Mouse (Mus musculus): ENCODE measurements around the gene Btbd11.

The Btbd11 gene

GRCm38 (mm10) chr10:85386605-85387218, at the start of gene Btbd11:
Btbd11 (plus strand) TSS chr10:85386814.
- DNase-seq = peak; percentile 96

- DNase-seq = no peak
Measured at GRCm38 (mm10) chr10:85338733-85339132, 47.9 kb upstream of the Btbd11 start.

GRCm38 (mm10) chr10:85341867-85342266, 44.7 kb upstream of the Btbd11 start:
- DNase-seq = no peak

- no peak for DNase-seq
Measured at GRCm38 (mm10) chr10:85347171-85347570, 39.4 kb upstream of the Btbd11 start.

- no peak for DNase-seq
Measured at GRCm38 (mm10) chr10:85352505-85352904, 34.1 kb upstream of the Btbd11 start.

- no peak for DNase-seq
Measured at GRCm38 (mm10) chr10:85354270-85354669, 32.3 kb upstream of the Btbd11 start.

- DNase-seq = no peak
Measured at GRCm38 (mm10) chr10:85359501-85360066, 27.0 kb upstream of the Btbd11 start.

GRCm38 (mm10) chr10:85362766-85363442, 23.7 kb upstream of the Btbd11 start:
- no peak for DNase-seq

GRCm38 (mm10) chr10:85366876-85367275, 19.7 kb upstream of the Btbd11 start:
- no peak for DNase-seq

GRCm38 (mm10) chr10:85371309-85371708, 15.3 kb upstream of the Btbd11 start:
- DNase-seq = no peak

GRCm38 (mm10) chr10:85372108-85372507, 14.5 kb upstream of the Btbd11 start:
- no peak for DNase-seq

- peak; percentile 32 for DNase-seq
Measured at GRCm38 (mm10) chr10:85378972-85379371, 7.6 kb upstream of the Btbd11 start.

GRCm38 (mm10) chr10:85382981-85383380, 3.6 kb upstream of the Btbd11 start:
- DNase-seq = no peak

GRCm38 (mm10) chr10:85387219-85388070, 831 bp downstream of the Btbd11 start:
- DNase-seq = peak; percentile 69

- peak; percentile 44 for DNase-seq
Measured at GRCm38 (mm10) chr10:85388071-85388750, 1.6 kb downstream of the Btbd11 start.

- peak; percentile 86 for DNase-seq
Measured at GRCm38 (mm10) chr10:85388751-85389115, 2.1 kb downstream of the Btbd11 start.

GRCm38 (mm10) chr10:85389286-85390139, 2.9 kb downstream of the Btbd11 start:
- peak; percentile 56 for DNase-seq

GRCm38 (mm10) chr10:85393016-85393415, 6.4 kb downstream of the Btbd11 start:
- no peak for DNase-seq

- no peak for DNase-seq
Measured at GRCm38 (mm10) chr10:85394558-85394957, 7.9 kb downstream of the Btbd11 start.

GRCm38 (mm10) chr10:85411120-85411519, 24.5 kb downstream of the Btbd11 start:
- DNase-seq = no peak

GRCm38 (mm10) chr10:85420851-85421628, 34.4 kb downstream of the Btbd11 start:
- peak; percentile 47 for DNase-seq
